Mouse (Mus musculus) ES-Bruce4 (cell line): Measurements from ENCODE around the gene Rph3al.

Source experiments
- CTCF ChIP-seq: IDR thresholded peaks from one replicate; pipeline ENCODE4 v1.8.1; 2011; ENCODE audit warnings: low read depth, low read length
- POLR2A ChIP-seq: IDR thresholded peaks from one replicate; pipeline ENCODE4 v1.8.1; 2011; ENCODE audit warnings: low read length; ENCODE audit not compliant: insufficient read depth

DNA sequence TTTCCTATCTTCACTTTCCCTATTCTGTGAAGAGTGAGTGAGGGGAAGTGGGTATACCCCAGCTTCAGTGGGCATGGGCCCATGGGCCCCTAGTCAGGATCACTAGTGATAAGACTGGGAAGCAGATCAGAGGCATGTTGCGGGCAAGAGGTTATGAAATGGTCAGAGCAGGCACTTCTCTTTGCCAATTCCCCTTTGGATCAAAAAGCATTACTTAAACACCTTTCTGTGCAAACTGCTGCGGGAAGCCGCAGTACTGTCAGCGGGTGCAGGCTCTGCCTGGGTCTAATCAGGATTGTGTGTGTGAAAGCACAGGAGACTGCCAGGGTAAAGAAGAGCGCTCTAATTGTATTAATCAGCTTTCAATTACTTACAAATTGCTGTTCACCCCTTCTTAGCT is 67.8 kb downstream of the Rph3al start:
- TF ChIP-seq CTCF (no peak), POLR2A (no peak)
